ENCODE assay signal across 26 mouse cellular contexts in the genomic region with DNA sequence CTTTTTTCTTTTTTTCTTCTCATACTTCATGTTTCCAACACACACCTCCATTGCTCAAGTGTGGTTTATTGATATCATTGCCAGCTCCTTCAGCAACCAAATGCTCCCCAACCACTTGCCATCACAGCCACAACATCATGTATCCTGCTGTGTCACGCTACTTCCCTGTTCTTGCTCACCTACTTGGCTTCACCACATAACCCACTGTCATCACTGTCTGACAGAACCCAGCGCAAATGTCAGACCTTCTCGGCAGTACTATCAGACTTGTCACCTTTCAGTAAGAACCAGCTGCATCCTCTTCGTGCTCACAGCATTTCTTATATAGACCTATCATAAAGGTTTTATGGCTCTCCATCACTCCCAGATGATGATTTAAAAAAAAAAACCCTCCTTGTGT.
"Had no signal": no experiment of that assay in that cellular context is flagged by ENCODE, and none has a peak within 500 bp of the region (broad histone marks: within the 10 kb centered on the region; RNA-seq: fewer than 3 reads in every experiment).

No protein-coding gene starts in this region.

- H3K36me3 ChIP-seq: heart, embryonic 10.5 days; heart, embryonic 12.5 days; hindbrain, embryonic 13.5 days; hindbrain, embryonic 15.5 days; intestine, embryonic 15.5 days; kidney, embryonic 15.5 days; limb, embryonic 10.5 days; limb, embryonic 12.5 days; liver, embryonic 13.5 days had no signal

- H3K27me3 ChIP-seq: heart, embryonic 12.5 days; hindbrain, embryonic 13.5 days; hindbrain, embryonic 15.5 days; intestine, embryonic 15.5 days; kidney, embryonic 15.5 days; limb, embryonic 12.5 days; liver, embryonic 13.5 days had no signal

- H3K9me3 ChIP-seq: heart, embryonic 10.5 days; heart, embryonic 12.5 days; hindbrain, embryonic 13.5 days; hindbrain, embryonic 15.5 days; intestine, embryonic 15.5 days; kidney, embryonic 15.5 days; limb, embryonic 10.5 days; limb, embryonic 12.5 days; liver, embryonic 13.5 days had no signal

- DNase-seq: gastrocnemius, adult 2 months; gastrocnemius, postnatal 10 days; gastrocnemius, postnatal 25 days; heart, adult 18-20 months; heart, postnatal 10 days; heart, postnatal 4 days; kidney, adult 11 months; kidney, adult 2 months; kidney, adult 9 months; kidney, postnatal 14 days; kidney, postnatal 36 days; liver; liver, embryonic 13.5 days had no signal

- H3K4me3 ChIP-seq: gastrocnemius, adult 2 months; heart, embryonic 10.5 days; heart, embryonic 12.5 days; hindbrain, embryonic 13.5 days; hindbrain, embryonic 15.5 days; intestine, embryonic 15.5 days; kidney, embryonic 15.5 days; left cerebral cortex, adult 2 months; limb, embryonic 10.5 days; limb, embryonic 12.5 days; liver, embryonic 13.5 days had no signal

- H3K4me1 ChIP-seq: heart, embryonic 10.5 days; heart, embryonic 12.5 days; hindbrain, embryonic 13.5 days; hindbrain, embryonic 15.5 days; intestine, embryonic 15.5 days; kidney, embryonic 15.5 days; limb, embryonic 10.5 days; liver, embryonic 13.5 days had no signal

- ATAC-seq: hindbrain, postnatal 0 days; inflammation-experienced regulatory T-cells, adult 6 months; intestine, embryonic 15.5 days had no signal

- H3K27ac ChIP-seq: gastrocnemius, adult 2 months; heart, embryonic 10.5 days; hindbrain, embryonic 13.5 days; hindbrain, embryonic 15.5 days; hindbrain, postnatal 0 days; intestine, embryonic 15.5 days; kidney, embryonic 15.5 days; kidney, postnatal 0 days; left cerebral cortex, adult 2 months; limb, embryonic 10.5 days; limb, embryonic 12.5 days; liver, embryonic 13.5 days had no signal

- H3K4me2 ChIP-seq: heart, embryonic 12.5 days; hindbrain, embryonic 13.5 days; hindbrain, embryonic 15.5 days; intestine, embryonic 15.5 days; kidney, embryonic 15.5 days; limb, embryonic 12.5 days; liver, embryonic 11.5 days; liver, embryonic 13.5 days had no signal

- H3K9ac ChIP-seq: heart, embryonic 12.5 days; hindbrain, embryonic 13.5 days; hindbrain, embryonic 15.5 days; intestine, embryonic 15.5 days; kidney, embryonic 15.5 days; limb, embryonic 12.5 days; liver, embryonic 13.5 days had no signal
